Mouse (Mus musculus) small intestine, adult 2 months (tissue): ENCODE results near the gene Nae1.

Experiments used
- CTCF ChIP-seq: fragments of 200-500 bp; IDR thresholded peaks from 2 replicates; pipeline ENCODE4 v1.5.1; 2012; ENCODE audit warnings: low read depth, mild to moderate bottlenecking, control low read depth, inconsistent platforms, low read length, moderate library complexity, mixed read lengths; ENCODE audit not compliant: insufficient replicate concordance, insufficient read length; ENCODE audit errors: extremely low read depth
- POLR2A ChIP-seq: fragments of 200-500 bp; IDR thresholded peaks from 2 replicates; pipeline ENCODE4 v1.6.1; 2012; ENCODE audit warnings: low read depth, mild to moderate bottlenecking, control low read depth, inconsistent platforms, low read length, moderate library complexity

GRCm38 (mm10) chr8:104510134-104510533 is 24.3 kb downstream of the Nae1 start:
- TF ChIP-seq CTCF, result no peak
- TF ChIP-seq POLR2A, result no peak
